Mouse (Mus musculus) embryo, embryonic 11 days (tissue): ENCODE results near the gene Olfr689.
"Not testable (repeated sequence)": the region's sequence is repeated elsewhere in the genome, so short reads cannot be mapped to it uniquely, and the experiment has no call there.

Source experiments
- DNase-seq: peaks from one replicate; pipeline ENCODE4 v3.0.0-alpha.2; 2015

Olfr689 gene

DNA sequence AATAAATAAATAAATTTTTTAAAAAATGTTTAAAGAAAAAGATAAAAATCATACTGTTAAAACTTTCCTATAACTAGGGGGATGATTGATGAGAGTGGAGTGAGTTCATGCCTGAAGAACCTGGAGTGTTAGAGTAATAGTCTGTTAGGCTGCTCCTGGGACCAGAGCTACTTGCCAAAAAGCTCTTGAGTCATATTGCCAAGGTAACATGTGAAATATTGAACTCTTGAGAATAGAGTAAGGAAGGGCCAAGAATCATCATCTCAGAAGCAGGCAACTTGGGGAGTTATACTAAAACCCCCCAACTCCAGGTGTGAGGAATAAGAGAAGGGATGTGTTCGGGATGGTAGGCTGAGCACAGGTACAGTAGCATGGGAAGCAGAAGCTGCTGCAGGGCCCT is at the start of gene Olfr689:
Olfr689 (plus strand) TSS at position 301 of the 400 bp plus-strand sequence.
- no peak for DNase-seq

GRCm38 (mm10) chr7:105272426-105272825 is 38.5 kb upstream of the Olfr689 start:
- no peak for DNase-seq

DNA sequence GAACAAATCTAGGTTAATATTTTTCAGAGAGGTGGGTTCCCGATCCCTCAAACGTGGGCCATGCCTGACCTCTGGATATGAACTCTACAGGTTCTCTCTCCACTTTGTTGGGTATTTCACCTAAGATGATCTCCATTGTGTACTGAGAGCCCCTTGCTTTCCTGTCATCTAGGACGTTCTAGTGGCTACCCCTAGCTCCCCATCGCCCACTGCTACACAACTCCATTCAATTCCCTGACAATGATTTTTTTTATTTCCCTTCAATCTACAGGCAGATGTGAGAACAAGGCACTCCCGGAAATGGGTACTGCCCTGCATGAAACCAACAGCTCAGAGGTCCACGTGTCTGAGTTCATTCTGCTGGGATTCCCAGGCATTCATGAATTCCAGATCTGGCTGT is 23.2 kb upstream of the Olfr689 start, which contains the start of gene Olfr688:
Olfr688 (plus strand) TSS at position 301 of the 400 bp plus-strand sequence.
- DNase-seq, result no peak

GRCm38 (mm10) chr7:105290051-105290450 is 20.9 kb upstream of the Olfr689 start:
- DNase-seq, result no peak

- no peak for DNase-seq
These were observed 14.3 kb downstream of the Olfr689 start for GRCm38 (mm10) chr7:105325302-105325701.

- no peak for DNase-seq
These were observed 23.0 kb downstream of the Olfr689 start, which contains the start of gene Olfr690 for GRCm38 (mm10) chr7:105334004-105334403. TSS of gene Olfr690 (minus strand) at chr7:105334104.

GRCm38 (mm10) chr7:105342170-105342569 is 31.2 kb downstream of the Olfr689 start, which contains the start of gene Olfr691:
TSS of gene Olfr691 (minus strand) at chr7:105342270.
- DNase-seq, result no peak

DNA sequence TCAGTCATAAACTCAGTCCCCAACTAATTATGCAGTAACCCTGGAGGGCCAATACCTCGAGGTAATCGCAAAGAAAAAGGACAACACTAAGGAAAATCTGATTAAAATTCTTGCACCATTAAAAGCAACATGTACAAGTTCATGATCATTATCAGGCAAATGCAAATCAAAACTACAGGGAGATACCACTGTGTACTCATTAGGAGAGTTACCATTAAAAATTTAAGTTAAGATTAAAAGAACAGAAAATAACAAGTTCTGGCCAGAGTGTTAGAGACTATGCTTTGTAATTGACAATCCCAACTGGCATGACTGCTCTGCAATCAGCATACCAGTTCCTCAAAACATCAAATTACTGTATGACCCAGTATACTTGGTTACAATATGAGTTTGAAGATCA is 31.8 kb downstream of the Olfr689 start:
- DNase-seq, result no peak

DNA sequence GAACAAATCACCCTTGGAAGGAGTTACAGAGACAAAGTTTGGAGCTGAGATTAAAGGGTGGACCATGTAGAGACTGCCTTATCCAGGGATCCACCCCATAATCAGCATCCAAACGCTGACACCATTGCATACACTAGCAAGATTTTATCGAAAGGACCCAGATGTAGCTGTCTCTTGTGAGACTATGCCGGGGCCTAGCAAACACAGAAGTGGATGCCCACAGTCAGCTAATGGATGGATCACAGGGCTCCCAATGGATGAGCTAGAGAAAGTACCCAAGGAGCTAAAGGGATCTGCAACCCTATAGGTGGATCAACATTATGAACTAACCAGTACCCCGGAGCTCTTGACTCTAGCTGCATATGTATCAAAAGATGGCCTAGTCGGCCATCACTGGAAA is 45.1 kb downstream of the Olfr689 start:
- DNase-seq, result not testable (repeated sequence)

DNA sequence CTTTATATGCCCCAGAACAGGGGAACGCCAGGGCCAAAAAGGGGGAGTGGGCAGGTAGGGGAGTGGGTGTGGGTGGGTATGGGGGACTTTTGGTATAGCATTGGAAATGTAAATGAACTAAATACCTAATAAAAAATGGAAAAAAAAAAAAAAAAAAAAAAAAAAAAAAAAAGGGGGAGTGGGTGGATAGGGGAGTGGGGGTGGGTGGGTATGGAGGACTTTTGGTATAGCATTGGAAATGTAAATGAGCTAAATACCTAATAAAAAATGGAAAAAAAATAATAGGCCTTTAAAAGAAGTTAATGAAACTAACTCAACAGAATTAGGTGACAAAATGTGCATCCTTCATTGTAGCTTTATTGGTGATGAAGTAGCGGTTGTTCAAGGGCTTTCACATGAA is 45.5 kb downstream of the Olfr689 start:
- DNase-seq, result not testable (repeated sequence)

DNA sequence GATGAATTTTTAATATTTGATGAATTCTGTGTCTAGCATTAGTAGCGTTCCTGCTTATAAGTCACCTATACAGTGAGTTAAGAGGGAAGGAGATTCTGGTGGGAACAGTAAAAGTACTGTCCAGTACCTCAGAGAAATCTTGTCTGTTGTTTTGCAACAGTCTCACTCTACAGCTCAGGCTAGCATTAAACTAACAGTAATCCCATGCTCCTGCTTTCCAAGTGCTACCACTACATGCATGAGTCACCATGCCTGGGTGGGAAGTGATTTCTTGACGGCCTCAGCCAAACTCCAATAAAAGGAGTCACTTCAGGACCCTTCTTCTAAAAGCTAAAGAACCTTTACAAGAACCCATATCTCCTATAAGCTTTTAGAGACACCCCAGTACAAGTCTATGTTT is 50.7 kb downstream of the Olfr689 start:
- DNase-seq, result no peak

DNA sequence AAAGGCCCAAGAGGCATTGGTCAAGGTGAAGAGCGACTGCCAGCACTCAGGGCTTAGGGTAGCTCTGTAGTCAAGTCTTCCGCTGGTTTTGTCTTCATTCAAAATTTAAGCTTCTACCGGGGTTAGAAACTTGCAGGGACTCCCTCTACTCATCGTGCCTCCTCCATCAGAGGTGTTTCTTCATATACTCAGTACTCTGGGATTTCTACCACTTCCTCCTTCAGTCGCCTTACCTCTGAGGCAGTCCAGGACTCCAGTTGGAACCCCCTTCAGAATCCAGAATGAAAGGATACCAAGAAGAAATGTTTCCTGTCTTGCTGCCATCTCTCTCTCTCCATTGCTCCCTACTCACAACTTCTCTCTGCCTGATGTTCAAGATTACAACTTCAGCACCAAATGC is 56.3 kb downstream of the Olfr689 start:
- no peak for DNase-seq

DNA sequence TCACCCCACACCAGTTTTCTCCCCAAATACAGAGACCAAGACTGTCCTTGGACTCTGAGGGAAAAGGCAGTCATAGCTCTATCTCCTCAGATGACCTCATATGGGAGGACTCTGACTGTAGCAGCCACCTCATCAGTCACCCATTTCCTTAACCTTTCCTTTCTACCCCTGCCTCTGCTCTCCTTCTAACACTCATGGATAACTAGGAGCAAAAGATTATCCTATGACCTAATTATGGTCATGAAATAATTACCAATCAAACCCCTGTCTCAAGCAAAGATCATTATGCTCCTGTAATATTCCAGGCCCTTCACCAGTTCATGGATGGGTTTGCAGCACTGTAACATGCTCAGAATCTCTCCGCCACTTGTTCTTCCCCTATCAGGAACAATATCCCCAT is 57.0 kb downstream of the Olfr689 start, which contains the start of gene Olfr692:
Olfr692 (plus strand) TSS at position 301 of the 400 bp plus-strand sequence.
- DNase-seq, result no peak

DNA sequence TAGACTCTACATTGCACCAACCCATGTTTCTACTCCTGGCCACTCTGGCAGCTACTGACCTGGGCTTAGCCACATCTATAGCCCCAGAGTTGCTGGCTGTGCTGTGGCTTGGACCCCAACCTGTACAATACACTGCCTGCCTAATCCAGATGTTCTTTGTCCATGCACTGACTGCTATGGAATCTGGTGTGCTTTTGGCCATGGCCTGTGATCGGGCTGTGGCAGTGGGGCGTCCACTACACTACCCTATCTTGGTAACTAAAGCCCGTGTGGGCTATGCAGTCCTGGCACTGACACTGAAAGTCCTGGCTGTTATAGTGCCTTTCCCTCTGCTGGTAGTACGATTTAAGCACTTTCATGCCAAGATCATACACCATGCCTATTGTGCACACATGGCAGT is 57.6 kb downstream of the Olfr689 start:
- DNase-seq, result no peak
